Mouse (Mus musculus): ENCODE measurements around the gene Hspbp1.

GRCm38 (mm10) chr7:4651581-4651980, 33.3 kb downstream of the Hspbp1 start:
- TF ChIP-seq CTCF (IDR thresholded peaks at IDR 0.05; ENCODE audit: low read depth, low read length) (no peak), POLR2A (IDR thresholded peaks at IDR 0.05; ENCODE audit: insufficient read depth, low read length) (no peak), EP300 (IDR thresholded peaks at IDR 0.05; ENCODE audit: insufficient read depth, low read depth, low read length) (no peak)

All from ES-Bruce4 (cell line).